Mouse (Mus musculus) forebrain, embryonic 15.5 days (tissue): ENCODE results near the gene Ift46. TPM values are rescaled to one million over a fixed set of nuclear protein-coding genes. Genes with fewer than 3 reads are reported as not detected.

Experiments used
- ATAC-seq: fragments of 200-750 bp; cut with Nextera tagmentation; replicated peaks from 2 replicates; pipeline ENCODE4 v1.8.0; 2017; ENCODE audit warnings: mild to moderate bottlenecking, moderate TSS enrichment, moderate library complexity
- H3K27ac ChIP-seq: fragments of 300-500 bp; sonication (generic); replicated peaks from 2 replicates; pipeline ENCODE4 v1.5.1; 2015; ENCODE audit warnings: mild to moderate bottlenecking, inconsistent platforms
- H3K27me3 ChIP-seq: fragments of 300-500 bp; sonication (generic); 2 replicates; pipeline ENCODE4 v1.6.1; 2015; ENCODE audit warnings: inconsistent platforms
- H3K36me3 ChIP-seq: fragments of 300-500 bp; sonication (generic); 2 replicates; pipeline ENCODE4 v1.6.1; 2015; ENCODE audit warnings: mild to moderate bottlenecking, inconsistent platforms
- H3K4me1 ChIP-seq: fragments of 300-500 bp; sonication (generic); 2 replicates; pipeline ENCODE4 v1.6.1; 2015; ENCODE audit warnings: inconsistent platforms
- H3K4me2 ChIP-seq: fragments of 300-500 bp; sonication (generic); replicated peaks from 2 replicates; pipeline ENCODE4 v1.6.1; 2015; ENCODE audit warnings: mild to moderate bottlenecking, inconsistent platforms
- H3K4me3 ChIP-seq: fragments of 300-500 bp; sonication (generic); 2 replicates; pipeline ENCODE4 v1.5.1; 2015; ENCODE audit warnings: mild to moderate bottlenecking, inconsistent platforms
- H3K9ac ChIP-seq: fragments of 300-500 bp; sonication (generic); replicated peaks from 2 replicates; pipeline ENCODE4 v1.6.1; 2015; ENCODE audit warnings: mild to moderate bottlenecking, inconsistent platforms
- H3K9me3 ChIP-seq: fragments of 300-500 bp; sonication (generic); 2 replicates; pipeline ENCODE4 v1.6.1; 2016; ENCODE audit warnings: inconsistent platforms
- WGBS: fragments of 180-500 bp; shearing (Covaris S2); methylation state at CpG from one replicate; pipeline ENCODE4 v1.1.7; 2015; ENCODE audit warnings: mixed read lengths; 5-methylcytosine and 5-hydroxymethylcytosine counted together
- polyA plus RNA-seq: library from polyadenylated mRNA; unstranded; fragments of >200 nt; fragmentation: Nextera tagmentation; extraction: Ambion mirVana; gene quantifications from 2 replicates; pipeline ENCODE4 v1.2.1, GENCODE M21; 2015

Ift46 gene
- polyA plus RNA-seq, 1 experiment from 2014 or later = 179 TPM

DNA sequence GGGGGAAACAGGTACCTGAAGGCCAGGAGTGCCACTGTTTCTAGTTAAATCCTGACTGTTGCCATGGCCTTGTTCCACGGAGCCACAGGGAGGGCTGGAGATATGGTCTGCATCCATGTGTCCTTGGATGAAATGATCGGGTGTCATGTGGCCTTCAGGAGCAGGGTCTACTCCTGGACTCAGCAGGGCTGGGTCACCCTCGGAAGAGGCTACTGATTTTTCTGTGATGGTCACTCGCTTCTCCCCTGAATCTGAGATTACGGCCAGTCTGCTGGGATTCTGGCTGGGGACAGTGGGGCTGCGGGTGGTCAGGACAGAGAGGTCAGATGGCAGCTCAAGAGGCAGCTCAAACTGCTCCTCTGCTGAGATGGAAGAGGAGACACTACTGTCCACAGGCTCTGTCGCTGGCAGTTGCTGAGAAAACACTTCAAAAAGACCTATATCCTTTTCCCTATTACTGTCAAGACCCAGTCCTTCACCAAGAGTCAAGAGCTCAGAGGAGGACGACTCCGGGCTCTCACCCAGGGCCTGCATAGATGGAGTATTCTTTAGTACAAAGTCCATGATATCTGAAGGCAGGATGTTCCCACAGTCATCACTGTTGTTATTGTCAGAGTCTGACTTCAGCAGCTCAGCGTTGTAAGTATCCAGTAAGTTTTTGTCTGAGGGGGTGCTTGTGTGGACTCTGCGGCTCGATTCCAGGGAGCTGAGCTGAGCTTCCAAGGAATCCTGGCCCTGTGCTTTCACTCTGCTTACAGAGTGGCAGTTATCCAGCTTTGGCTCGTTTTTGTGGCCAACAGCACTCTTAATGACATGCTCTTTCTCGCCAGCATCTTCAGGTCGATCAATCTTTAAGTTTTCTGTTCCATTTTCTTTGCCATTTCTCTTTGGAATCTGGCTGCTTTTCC lies 52.5 kb downstream of the Ift46 start:
- Histone ChIP-seq H3K27ac (no peak overlapping the region), H3K9ac (no peak overlapping the region), H3K4me2 (no peak overlapping the region), H3K9me3 (no peaks in the 10 kb centered on the region), H3K4me1 (no peaks in the 10 kb centered on the region), H3K4me3 (no peak overlapping the region), H3K27me3 (no peaks in the 10 kb centered on the region), H3K36me3 (peaks cover 98% of the 10 kb centered on the region)
- ATAC-seq = no peak
- 87% methylated on average over 15 of the region's 15 CpGs for WGBS

GRCm38 (mm10) chr9:44826660-44827059 lies 59.0 kb downstream of the Ift46 start:
- H3K9me3 ChIP-seq = no peaks in the 10 kb centered on the region
- 94% methylated on average over 7 of the region's 7 CpGs for WGBS
- no peaks in the 10 kb centered on the region for H3K27me3 ChIP-seq
- peaks cover 96% of the 10 kb centered on the region for H3K36me3 ChIP-seq
- no peak for ATAC-seq
- H3K27ac ChIP-seq = no peak overlapping the region
- H3K4me2 ChIP-seq = no peak overlapping the region
- H3K4me3 ChIP-seq = no peak overlapping the region
- H3K4me1 ChIP-seq = no peaks in the 10 kb centered on the region
- no peak overlapping the region for H3K9ac ChIP-seq

DNA sequence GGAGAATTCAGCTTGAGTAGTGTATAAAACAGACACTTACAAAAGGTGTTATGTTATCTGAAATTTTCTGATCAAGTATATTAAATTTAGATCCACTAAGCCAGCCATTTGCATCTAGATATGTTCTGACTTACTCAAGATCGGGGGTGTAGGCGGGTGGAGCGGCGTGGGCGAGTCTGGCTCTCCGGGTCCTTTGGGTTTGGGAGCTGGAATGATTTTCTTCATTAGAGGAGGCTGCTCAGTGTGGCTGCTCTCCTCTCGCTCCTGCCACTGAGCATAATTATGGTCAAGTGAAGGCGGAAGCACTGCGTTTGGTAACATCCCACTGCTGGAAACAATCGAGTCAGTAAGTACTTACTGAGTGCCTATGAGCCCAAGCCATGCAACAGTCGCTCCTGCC lies 61.2 kb downstream of the Ift46 start:
- H3K4me3 ChIP-seq = no peak overlapping the region
- 96% methylated on average over 11 of the region's 11 CpGs for WGBS
- H3K36me3 ChIP-seq = peaks cover 95% of the 10 kb centered on the region
- ATAC-seq = no peak
- no peaks in the 10 kb centered on the region for H3K4me1 ChIP-seq
- H3K9ac ChIP-seq = no peak overlapping the region
- H3K27ac ChIP-seq = no peak overlapping the region
- H3K4me2 ChIP-seq = no peak overlapping the region
- H3K9me3 ChIP-seq = no peaks in the 10 kb centered on the region
- no peaks in the 10 kb centered on the region for H3K27me3 ChIP-seq

DNA sequence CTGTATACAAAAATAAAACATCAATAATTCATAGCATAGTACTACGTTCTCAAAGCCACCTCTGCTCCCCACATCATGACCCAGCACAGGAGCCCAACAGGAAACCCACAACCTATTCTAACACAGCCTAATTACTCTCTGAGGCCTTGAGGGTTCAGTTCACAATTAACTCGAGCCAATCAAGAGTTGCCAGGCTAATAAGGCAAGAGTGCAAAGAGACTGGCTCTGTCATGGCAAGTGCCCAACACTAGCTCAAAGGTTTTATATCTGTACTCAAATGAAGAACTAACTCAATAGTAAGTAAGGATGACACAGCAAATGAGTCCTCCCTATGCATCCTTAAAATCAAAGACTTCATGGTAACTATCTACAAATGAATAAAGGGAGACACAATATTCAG lies 62.8 kb downstream of the Ift46 start:
- Histone ChIP-seq H3K27me3 (no peaks in the 10 kb centered on the region), H3K36me3 (peaks cover 94% of the 10 kb centered on the region), H3K4me3 (no peak overlapping the region), H3K27ac (no peak overlapping the region), H3K4me1 (no peaks in the 10 kb centered on the region), H3K9me3 (no peaks in the 10 kb centered on the region), H3K9ac (no peak overlapping the region), H3K4me2 (no peak overlapping the region)
- no peak for ATAC-seq
- 61% methylated on average over 2 of the region's 2 CpGs for WGBS

- Histone ChIP-seq H3K9me3 (no peaks in the 10 kb centered on the region), H3K27ac (no peak overlapping the region), H3K36me3 (peaks cover 89% of the 10 kb centered on the region), H3K4me1 (no peaks in the 10 kb centered on the region), H3K4me3 (no peak overlapping the region), H3K4me2 (no peak overlapping the region), H3K9ac (no peak overlapping the region), H3K27me3 (no peaks in the 10 kb centered on the region)
- ATAC-seq = no peak
- 68% methylated on average over 4 of the region's 4 CpGs for WGBS
Observed at GRCm38 (mm10) chr9:44832356-44832755, 64.6 kb downstream of the Ift46 start.

DNA sequence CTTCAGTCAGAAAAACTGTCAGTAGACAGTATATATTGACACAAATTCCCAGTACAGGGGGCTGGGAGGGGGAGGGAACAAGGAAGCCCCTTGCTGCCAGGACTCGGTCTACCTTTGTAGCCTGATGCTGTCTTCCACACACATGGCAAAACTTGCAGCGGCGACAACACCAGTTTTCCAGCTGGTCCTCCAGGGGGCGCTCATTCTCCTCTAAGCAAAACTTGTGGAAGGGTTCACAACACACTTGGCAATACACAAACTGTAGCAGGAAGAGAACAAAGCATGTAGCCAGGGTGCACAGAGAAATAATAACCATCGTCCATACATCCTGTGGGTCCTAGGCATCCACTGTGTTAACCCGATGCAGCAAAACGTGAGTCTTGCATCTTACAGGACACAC lies 68.7 kb downstream of the Ift46 start:
- no peak for ATAC-seq
- no peak overlapping the region for H3K4me3 ChIP-seq
- H3K9ac ChIP-seq = no peak overlapping the region
- H3K4me2 ChIP-seq = no peak overlapping the region
- 46% methylated on average over 7 of the region's 7 CpGs for WGBS
- no peak overlapping the region for H3K27ac ChIP-seq
- H3K9me3 ChIP-seq = no peaks in the 10 kb centered on the region
- H3K4me1 ChIP-seq = no peaks in the 10 kb centered on the region
- H3K36me3 ChIP-seq = peaks cover 79% of the 10 kb centered on the region
- H3K27me3 ChIP-seq = no peaks in the 10 kb centered on the region

GRCm38 (mm10) chr9:44841241-44841640 lies 73.5 kb downstream of the Ift46 start:
- Histone ChIP-seq H3K4me3 (no peak overlapping the region), H3K9me3 (no peaks in the 10 kb centered on the region), H3K4me1 (no peaks in the 10 kb centered on the region), H3K4me2 (no peak overlapping the region), H3K36me3 (peaks cover 82% of the 10 kb centered on the region), H3K9ac (no peak overlapping the region), H3K27ac (no peak overlapping the region), H3K27me3 (no peaks in the 10 kb centered on the region)
- ATAC-seq = no peak
- 89% methylated on average over 10 of the region's 10 CpGs for WGBS

Other genes starting within 250 kb of the Ift46 start
- gene Cxcr5, start 206.0 kb upstream of the Ift46 start, polyA plus RNA-seq = 0.06 TPM in 1 of 2 replicates, not detected in the other
- 22.9 and 23.1 TPM in 2 replicates for gene Ddx6, start 163.0 kb upstream of the Ift46 start, polyA plus RNA-seq
- gene Treh, start 94.7 kb upstream of the Ift46 start, polyA plus RNA-seq = not detected in 2 replicates
- 46.4 and 50.0 TPM in 2 replicates for gene Phldb1, start 32.7 kb upstream of the Ift46 start, polyA plus RNA-seq
- 134 and 139 TPM in 2 replicates for gene Arcn1, start 63 bp upstream of the Ift46 start, polyA plus RNA-seq
- gene Tmem25, start 31.4 kb downstream of the Ift46 start, polyA plus RNA-seq = 6.9 and 7.5 TPM in 2 replicates
- gene Ttc36, start 35.2 kb downstream of the Ift46 start, polyA plus RNA-seq = 0.36 TPM in 1 of 2 replicates, not detected in the other
- gene Kmt2a, start 113.4 kb downstream of the Ift46 start, polyA plus RNA-seq = 30.3 and 31.6 TPM in 2 replicates
- 730 and 763 TPM in 2 replicates for gene Atp5l, start 152.8 kb downstream of the Ift46 start, polyA plus RNA-seq
- 37.0 and 39.0 TPM in 2 replicates for gene Ube4a, start 197.7 kb downstream of the Ift46 start, polyA plus RNA-seq
- not detected in 2 replicates for gene Cd3g, start 212.5 kb downstream of the Ift46 start, polyA plus RNA-seq
- not detected in 2 replicates for gene Cd3d, start 213.9 kb downstream of the Ift46 start, polyA plus RNA-seq
- not detected in 2 replicates for gene Cd3e, start 241.7 kb downstream of the Ift46 start, polyA plus RNA-seq